Mouse (Mus musculus): Measurements from ENCODE around the gene Pou2f2.

Pou2f2 gene

DNA sequence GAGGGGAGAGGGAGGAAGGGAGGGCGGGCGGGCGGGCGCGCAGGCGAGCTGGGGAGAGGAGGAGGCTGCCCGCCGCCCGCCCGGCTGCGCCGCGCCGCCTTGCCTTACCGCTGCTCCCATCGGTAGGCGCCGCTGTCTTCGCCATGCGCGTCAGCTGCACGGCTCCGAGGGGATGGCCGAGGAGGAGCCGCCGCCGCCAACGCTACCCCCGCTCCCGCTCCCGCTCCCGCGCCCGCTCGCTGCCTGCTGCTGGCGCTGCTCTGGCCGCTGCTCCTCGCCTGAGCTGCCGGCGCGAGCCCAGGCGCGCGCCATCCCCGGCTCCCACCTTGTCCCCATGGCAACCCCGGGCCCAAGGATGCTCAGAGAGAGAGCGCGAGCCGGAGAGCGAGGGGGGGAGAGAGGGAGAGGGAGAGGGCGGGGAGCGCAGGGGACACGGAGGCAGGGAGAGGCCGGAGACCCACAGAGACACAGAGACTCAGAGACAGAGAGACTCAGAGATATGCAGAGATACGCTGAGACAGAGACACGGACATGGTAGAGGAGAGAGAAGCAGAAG is at the start of gene Pou2f2:
TSS of gene Pou2f2 (minus strand) at position 121 of the 556 bp plus-strand sequence.
- no peak for DNase-seq (ENCODE audit: low spot score)

DNA sequence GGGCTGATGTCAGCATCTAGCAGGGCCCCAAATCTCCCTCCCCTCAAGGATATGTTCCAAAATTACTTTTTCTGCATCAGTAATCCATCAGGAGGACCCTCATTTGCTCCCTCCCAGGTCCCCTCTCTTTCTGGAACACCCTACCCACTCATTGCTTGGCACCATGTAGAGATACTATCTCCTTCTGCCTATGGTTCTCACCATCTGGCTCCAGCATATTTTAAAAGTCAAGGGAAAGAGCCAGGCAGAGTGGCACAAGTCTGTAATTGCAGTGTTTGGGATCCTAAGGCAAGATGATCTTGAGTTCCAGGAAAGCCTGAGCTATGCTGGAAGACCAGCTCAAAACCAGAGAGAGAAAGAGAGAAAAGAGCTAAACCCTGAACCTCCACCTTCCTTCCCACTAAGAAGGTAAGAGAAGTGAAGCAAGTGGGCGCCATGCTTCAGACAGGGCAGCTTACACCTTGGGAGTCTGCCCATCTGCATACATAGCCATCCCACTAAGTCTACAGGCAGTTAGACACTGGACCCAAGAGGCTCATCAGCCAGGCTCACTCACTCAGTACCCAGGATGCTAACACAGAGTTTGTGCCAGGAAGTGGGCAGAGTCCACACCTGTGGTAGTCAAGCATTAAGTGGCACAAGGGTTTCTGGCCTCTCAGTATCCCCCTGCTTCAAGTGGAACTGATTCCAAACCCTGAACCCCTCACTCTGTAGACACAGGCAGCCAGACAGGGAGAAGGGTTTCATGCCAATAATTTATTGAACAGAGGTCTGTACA is 48.2 kb upstream of the Pou2f2 start:
- no peak for DNase-seq (ENCODE audit: low spot score)

DNA sequence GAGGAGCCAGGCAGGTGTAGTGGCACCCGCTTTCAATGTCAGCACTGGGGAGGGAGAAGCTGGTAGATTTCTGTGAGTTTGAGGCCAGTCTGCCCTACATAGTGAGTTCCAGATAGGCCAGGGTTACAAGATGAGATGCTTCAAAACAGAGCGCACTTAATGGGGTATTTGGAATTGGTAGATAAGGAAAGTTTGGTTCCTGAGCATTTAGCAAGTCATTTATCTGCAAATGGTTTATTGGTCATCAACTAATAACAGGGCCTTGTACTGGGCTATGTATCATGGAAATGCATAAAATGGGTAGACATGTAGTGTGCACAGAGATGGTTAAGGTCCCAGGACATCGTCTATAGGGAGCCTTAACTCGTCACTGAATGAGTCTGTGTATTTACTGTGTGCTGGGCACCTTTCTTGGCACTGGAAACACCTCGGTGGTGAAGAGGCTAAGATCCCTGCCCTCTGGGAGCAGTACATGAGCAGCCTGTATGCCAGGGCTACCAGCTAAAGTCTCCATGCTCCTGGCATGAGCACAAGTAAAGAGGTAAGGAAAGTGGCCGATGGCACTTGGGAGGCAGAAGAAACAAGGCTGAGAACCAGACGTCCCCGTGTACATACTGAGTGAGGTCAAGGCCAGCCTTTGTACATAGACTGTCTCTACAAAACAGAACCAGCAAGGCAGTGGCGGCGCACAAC is 42.9 kb upstream of the Pou2f2 start:
- no peak for DNase-seq (ENCODE audit: low spot score)

DNA sequence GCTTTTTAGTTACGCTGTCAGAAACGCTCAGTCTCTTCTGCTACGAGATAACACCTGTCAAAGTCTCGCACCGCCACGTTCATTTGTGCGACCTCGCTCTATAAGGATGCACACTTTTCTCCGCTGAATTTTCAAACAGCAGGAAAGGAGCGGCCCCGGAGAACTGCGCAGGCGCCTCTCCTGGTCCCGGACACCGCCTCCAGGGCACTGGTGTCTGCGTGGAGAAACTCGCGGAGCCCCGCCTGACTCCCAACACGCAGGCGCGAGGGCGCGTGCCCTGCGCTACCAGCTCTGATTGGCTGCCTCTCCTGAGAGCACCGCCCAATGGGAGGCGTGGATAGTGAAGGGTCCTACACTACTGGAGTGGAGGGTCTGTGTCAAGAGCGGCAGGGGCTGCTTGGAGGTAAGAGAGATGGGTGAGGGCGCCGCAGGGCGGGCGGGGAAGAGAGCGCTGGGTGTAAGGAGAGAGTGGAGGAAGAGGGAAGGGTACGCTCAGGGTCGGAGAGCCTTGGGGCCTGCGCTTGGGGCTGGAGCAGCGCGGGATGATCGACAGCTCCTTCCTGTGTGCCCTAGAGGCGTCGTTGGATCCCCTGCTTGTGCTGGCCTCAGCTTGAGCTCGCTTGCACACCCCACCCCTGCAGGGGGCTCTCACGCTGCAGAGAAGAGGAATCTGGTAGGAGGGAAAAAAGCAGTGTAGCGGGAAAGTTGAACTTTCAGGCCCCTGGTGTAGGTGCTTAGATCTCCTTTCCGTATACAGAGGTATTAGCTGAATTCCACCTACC is 41.8 kb upstream of the Pou2f2 start, which contains the start of gene Zfp526:
TSS of gene Zfp526 (plus strand) at position 324 of the 782 bp plus-strand sequence.
- peak; percentile 94 for DNase-seq (ENCODE audit: low spot score)

DNA sequence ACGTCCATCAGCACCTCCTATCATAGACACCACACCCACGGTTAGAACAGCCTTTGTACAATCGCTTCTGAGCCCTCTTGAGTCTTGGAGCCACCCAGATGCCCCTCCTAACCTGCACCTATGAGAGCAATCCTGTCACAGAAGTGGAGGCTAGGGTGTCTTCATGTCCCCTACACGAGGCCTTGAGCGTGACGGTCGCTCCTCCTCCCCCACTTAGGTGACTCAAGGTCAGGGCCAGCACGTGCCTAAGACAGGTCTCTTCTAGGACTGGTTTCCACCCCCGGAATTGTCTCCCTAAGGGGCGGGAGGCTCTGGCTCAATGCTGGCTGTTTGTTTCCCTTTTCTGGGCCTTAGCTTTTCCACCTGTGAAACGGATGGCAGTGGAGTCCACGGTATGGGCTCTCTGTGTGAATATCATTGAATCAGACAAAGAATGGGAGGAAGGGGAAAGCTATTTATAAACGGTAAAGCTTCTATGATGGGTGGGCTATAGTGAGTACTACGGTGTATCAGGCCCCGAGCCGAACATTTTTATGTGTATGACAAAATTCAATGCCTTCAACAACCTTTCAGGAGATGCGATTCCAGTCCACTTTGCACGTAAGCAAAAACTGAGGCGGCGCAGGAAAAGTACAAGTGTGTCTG is 41.1 kb upstream of the Pou2f2 start, which contains the start of gene Dedd2:
TSS of gene Dedd2 (minus strand) at position 159 of the 645 bp plus-strand sequence.
- DNase-seq (ENCODE audit: low spot score): peak; percentile 49

DNA sequence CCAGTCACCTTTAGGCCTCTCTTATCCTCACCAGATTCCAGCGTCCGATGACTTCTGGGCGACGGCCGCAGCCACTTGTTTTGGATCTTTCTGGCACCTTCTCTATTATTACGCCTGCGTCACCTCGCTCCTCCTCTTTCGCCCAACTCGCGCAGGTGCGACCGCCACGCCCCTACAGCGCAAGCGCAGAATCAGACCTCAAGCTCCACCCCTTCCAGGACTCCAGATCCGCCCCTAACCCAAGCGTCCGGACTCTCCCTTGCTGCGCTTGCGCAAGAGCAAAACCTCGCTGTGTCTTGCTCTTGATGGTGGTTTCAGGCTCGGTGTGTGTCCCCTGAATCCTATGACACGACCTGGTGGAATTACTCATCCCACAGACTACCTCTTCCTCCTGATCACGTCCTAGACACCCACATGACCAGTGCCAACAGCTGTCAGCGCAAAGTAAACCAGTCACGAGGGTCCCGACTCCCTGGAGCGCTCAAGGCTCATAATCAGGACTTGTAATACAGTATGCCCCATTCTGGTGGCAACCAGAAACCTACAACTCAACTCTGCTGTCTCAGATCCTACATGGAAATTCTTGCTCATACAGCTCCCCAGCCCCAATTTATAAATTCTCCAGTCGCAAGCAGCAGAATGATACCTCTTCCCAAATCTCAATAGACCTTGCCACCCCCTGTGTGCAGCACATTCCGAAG is 40.4 kb upstream of the Pou2f2 start:
- DNase-seq (ENCODE audit: low spot score): peak; percentile 97

DNA sequence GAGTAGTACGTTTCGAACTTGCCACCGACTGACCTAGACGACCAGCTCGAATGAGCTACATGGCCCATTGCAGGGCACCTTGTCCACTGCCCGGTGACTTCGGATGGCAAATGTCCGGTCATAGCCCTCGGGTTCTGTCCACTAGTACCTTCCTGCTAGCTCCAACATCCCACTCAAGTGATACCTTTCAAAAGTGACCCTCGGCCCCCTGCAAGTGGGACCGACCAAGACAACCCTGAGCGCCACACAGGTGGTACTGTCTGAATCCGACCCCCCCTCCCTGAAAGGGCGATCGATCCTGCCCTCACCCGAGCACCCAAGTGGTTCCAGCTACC is 39.9 kb upstream of the Pou2f2 start:
- no peak for DNase-seq (ENCODE audit: low spot score)

DNA sequence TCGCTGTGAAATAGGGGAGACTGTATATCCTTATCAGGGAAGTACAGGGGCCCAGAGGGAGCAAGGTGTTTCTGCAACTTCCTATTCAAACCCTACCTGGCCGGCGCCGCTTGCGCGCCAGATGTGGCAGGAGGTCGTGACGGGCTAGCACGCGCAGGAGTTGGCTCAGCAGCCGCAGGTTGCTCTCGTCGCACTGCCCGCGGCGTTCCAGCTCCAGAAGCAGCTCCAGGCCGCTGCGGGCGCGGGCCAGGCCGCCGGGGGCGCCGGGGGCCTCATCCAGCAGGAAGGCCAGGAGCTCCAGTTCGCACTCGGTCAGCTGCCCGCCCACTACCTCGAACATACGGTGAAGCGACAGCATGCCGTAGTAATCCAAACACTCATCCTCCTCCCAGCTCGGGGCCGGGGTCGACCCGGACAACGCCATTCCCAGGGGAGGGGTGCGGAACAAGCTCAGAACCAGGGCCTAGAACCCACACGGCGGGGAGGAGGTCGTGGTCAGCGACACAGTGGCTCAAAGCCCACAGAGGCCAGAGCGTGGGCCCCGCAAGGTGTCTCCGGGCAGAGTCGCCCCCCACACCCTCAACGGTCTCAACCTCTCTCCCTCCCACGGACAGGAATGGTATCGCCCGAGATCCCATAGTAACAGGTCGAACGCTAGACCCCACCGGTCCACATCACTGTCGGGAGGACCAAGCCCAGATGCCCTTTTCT is 39.3 kb upstream of the Pou2f2 start:
- DNase-seq (ENCODE audit: low spot score): peak; percentile 51

DNA sequence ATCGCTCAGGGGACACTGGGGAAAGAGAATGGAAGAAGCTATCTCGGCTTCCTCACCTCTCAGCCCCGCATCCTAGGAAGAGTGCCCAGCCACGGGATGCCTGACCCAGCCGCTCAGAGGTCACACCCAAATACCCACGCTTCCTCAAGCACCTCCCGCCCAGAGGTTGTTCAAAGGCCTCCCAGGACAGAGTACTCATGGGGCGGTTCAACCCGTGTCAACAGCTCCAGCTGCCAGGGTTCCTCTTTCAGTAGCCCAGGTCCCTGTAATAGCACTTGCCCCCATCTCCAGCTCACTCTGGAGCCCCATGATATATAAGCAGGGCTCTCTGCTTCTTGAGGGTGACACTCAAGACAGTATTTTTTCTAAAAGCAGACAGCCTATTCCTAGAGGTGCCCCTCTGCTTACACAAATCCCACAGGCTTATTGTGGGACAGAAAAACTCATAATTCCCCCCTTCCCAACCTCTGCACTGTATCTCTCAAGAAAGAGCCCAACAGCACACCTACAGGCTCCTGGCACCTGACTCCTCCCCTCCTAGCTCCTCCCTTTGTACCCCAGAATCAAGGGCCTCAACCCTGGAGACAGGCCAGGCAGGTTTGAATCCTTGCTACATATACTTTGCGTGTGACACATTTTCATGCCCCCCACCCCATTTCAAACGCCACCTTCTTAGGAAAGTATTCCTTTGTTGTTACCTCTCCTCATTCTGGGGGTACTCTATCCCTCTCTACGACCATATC is 38.3 kb upstream of the Pou2f2 start:
- DNase-seq (ENCODE audit: low spot score): no peak

DNA sequence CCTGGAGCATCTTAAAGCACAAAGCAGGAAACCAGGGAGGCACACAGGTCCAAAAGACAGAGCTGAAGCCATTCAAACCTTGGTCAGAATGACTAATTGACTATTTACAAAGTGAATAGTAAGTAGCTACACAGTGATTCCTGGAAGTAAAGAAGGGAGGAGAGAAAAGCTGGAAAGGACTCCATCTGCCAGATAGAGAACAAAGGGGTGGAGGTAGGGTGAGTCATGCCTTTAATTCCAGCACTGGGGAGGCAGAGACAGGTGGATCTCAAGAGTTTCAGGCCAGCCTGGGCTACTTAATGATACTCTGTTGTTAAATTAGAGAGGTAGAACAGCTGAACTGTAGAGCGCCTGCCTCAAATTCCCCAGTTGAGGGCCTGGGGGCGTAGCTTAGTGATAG is 34.6 kb upstream of the Pou2f2 start:
- no peak for DNase-seq (ENCODE audit: low spot score)

DNA sequence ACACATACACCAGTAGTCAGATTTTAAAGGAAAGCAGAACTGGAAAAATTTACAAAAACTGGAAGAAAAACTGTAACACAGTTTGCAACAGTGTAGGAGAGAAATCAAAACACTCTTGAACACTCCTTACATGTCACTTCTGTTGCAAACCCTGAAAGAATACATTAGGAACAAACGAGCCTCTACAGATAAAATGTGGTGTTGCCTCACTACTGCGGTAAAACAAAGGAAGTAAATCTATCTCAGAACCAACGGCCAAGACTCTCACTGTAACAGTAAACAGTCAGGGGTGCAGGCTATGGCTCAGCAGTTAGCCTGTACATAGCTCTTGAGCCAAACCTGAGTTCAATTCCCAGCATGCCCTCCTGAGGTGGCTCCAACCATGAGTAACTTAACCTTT is 33.6 kb upstream of the Pou2f2 start:
- no peak for DNase-seq (ENCODE audit: low spot score)

DNA sequence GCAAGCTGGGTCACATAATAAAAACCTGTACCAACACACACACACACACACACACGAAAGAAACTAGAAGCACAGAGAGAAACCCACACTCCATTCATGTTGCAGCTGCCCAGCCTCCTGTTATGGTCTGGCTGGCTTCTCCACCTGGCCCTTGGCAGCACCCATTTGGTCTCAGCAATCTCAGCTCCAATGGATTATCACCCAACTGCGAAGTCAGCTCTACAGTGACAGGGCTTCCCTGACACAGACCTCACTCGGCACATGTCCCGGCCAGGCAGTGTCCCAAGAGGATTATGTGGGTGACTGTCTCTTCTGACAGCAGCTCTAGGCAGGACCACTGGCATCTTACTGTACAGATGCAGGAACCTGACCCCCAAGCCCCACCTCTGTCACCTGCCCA is 31.0 kb upstream of the Pou2f2 start:
- no peak for DNase-seq (ENCODE audit: low spot score)

DNA sequence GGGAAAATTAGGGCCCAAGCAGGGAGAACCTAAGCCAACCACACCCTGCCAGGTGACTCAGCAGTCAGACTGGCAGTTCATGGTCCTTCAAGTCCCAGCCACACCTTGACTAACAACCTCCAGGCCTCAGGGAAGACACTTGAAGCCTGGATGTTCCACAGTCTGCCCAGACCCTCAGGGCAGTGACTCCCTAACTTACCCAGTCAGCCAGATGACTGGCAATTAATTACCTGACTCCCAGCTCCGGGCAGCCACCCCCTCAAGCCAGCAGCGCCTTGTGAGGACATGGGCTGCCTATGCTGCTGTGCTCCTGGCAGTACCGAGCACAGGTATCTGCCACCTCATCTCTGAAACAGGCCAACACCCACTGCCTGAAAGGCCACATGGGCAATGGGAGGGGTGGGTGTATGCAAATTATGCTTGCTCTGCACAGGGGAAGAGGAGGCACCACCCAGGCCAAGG is 29.7 kb upstream of the Pou2f2 start:
- DNase-seq (ENCODE audit: low spot score): no peak

DNA sequence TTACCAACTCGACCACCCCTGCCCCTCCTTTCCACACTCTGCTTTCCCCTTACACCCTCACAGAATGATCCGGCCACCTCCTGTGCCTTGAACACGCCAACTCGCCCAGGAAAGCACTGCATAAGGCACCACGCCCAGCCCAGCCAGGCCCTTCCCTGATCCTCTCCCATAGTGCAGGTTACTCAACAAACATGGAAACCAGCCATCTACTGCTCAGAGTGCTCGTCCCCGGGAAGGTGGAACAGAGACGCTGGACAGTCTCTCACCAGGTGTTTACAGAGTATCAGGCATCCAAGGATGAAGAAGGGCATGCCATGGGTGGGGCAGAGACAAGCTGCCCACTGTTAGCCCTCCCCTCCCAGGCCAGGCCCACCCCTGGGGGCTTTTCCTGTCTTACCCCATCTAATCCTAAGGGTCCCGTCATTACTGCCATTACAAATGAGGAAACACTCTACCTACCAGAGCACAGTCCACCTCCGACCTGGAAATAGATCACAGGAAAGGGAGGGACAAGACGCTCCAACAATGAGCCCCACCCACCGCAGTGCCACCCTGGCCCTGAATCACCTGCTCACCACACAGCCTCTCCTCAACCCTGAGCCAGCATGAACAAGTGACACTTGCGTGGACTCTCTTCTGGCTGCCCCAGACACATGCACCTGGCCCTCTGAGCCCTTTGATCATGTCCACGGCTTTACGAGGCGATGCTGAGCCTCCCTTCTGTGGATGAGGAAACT is 26.7 kb upstream of the Pou2f2 start:
- DNase-seq (ENCODE audit: low spot score): no peak

DNA sequence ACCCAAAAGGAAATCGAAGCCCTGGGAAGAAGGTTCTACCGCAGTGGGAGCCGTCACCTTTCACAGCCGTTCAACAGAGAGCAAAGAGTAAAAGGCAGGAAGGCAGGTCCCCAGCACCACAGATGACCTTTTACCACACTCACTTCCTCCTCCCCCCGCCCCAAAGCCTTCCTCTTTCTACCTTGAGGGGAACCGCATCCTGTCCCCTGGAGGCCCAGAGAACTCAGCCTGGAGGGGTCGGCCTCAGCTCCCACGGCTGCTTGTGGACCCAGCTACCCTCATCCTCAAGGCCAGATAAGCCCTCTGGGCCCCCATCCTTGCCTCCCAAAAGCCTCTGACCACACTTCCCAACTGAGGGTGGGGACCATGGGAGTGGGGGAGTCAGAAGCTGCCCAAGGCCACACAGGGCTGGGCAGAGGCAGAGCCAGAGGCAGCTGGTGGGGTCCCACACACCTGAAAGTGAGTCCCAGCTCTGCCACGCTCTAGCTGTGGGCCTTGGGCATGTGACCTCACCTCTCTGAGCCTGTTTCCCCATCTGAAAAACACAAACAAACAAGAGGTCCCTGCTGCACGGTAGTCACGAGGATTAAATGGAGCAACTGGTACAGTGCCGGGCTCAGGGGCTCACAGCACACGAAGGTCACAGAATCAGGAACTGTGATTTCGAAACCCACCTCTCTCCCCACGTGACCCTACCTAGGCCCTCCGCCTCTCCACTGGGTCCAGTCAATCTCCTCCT is 26.0 kb upstream of the Pou2f2 start:
- no peak for DNase-seq (ENCODE audit: low spot score)

DNA sequence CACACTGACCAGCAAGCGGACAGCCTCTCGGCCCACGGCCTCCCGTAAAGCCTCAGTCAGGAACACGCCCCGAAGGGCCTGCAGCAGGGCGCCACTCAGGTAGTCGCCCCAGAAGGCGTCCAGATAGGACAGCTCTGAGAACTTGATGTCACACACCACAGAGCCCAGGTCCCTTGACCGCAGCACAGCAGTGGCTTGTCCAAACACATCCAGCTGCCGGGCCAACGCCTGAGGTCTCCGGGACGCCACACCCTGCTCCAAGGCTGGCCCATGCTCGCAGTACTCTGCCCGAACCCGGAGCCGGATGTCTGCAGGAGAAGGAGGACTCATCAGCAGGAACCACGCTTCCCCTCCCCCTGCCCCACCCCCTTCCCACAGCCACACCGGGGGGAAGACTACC is 24.1 kb upstream of the Pou2f2 start:
- DNase-seq (ENCODE audit: low spot score): no peak

DNA sequence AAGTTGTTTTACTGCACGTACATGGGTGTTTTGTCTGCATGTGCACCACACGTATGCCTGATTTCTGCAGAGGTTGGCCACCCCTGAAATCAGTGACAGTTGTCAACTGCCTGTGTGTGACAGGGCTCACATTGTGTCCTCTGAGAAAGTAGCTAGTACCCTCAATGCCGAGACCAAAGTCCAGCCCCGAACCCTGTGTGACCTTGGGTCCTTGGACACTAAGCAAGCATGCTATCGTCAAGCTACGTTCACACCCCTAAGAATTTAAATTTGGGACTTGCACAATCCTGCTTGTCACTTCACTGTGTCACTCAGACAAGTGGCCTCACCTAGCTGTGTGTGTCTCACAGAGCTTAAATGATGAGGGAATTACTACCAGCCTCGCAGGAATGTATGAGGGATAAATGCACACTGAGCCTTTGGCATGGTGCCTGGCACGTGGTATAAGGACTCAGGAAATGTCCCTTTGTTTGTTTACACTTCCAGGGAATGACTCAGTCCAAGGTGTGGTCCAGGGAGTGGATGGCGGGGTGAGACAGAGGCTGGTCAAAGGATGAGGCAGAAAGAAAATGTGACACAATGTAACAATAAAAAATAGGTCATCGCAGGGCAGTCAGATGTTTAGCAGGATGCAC is 18.0 kb upstream of the Pou2f2 start:
- no peak for DNase-seq (ENCODE audit: low spot score)

DNA sequence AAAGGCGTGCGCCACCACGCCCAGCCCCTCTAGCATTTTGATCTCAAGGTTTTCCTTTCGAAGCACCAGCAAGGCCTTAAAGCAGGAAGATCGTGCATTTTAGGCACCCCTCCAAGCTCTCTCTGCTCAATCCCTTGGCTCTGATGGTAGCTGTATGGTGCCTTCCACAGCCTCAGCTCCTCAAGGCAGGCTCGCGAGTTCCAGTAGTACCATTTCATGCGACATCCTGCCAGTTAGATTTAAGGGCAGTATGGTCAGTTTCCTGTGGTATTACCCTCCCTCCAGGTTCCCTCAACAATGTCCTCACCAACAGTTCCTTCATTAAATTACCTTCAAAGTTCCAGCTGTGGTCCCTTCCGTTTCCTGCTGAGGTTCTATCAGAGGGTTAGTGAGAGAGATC is 16.6 kb upstream of the Pou2f2 start:
- DNase-seq (ENCODE audit: low spot score): no peak
